Mouse (Mus musculus) activated CD4-positive, CD25-positive, alpha-beta regulatory T cell (primary cell): ENCODE data around the gene Oog1. TPM values are rescaled to one million over a fixed set of nuclear protein-coding genes. Genes with fewer than 3 reads are reported as not detected.

Experiments used
- polyA plus RNA-seq, 2 experiments: library from polyadenylated mRNA; unstranded; fragments of 100-300 nt; shearing (Covaris generic); gene quantifications; one replicate each; pipeline ENCODE4 v1.2.1; 2017

Oog1 gene
- polyA plus RNA-seq, result not detected

DNA sequence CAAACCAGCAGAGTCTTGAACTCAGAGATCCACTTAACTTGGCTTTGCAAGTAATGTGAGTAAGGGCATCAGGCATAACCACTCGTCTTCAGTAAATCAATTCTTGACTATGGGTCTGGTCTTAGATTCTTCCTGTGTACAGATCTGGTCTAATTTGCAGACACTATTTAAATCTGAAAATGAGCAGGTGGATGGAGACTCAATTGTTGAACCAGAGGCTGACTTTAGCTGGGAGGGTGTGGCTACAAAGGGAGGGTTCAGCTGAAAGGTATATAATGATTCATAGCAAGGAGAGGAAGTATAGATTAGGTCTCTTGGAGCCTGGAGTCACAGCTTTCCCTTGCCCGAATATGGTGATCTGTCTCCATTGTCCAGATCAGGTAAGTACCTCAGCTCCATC, at the start of gene Oog1:
Oog1 (plus strand) TSS at position 301 of the 400 bp plus-strand sequence.

GRCm38 (mm10) chr12:87618569-87618968, 16.1 kb downstream of the Oog1 start, which contains the start of gene Gm4027:
Gm4027 (plus strand) TSS chr12:87618869.

DNA sequence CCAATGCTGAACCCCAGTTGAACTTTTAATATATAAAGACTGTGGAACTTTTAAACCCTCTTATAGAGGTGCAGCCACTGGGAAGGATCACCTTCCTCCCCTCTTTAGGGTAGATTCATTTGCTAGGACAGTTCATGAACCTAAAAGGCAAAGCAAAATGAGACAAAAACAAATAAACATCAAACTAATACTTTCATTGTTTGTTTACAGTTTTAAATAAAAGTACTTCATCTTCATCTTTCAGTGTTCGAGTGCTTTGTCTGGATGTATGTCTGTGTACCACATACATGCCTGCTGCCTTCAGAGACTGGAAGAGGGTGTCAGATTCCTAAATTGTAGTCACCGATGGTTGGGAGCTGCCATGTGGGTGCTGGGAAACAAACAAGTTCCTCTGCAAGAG, 42.0 kb downstream of the Oog1 start, which contains the start of gene Gm16381:
Gm16381 (minus strand) TSS at position 101 of the 400 bp plus-strand sequence.

Other genes starting within 250 kb of the Oog1 start
- 100 to 1,000 TPM; 172 to 179 TPM for gene Sptlc2, start 214.3 kb upstream of the Oog1 start, polyA plus RNA-seq
- gene Slirp, start 158.8 kb upstream of the Oog1 start, polyA plus RNA-seq, result 10 to 100 TPM; 80.8 to 85.1 TPM
- 10 to 100 TPM; 58.9 to 80.6 TPM for gene Alkbh1, start 158.7 kb upstream of the Oog1 start, polyA plus RNA-seq
- gene Snw1, start 130.4 kb upstream of the Oog1 start, polyA plus RNA-seq, result 100 to 1,000 TPM; 186 to 207 TPM
- gene Gm5788, start 108.0 kb upstream of the Oog1 start, polyA plus RNA-seq, result under 1 TPM in 1 of 2 experiments, not detected in 1; 0.47 TPM
- not detected for gene Gm8300, start 88.4 kb upstream of the Oog1 start, polyA plus RNA-seq
- under 1 TPM in 1 of 2 experiments, not detected in 1; 0.32 TPM for gene Gm4027, start 16.2 kb downstream of the Oog1 start, polyA plus RNA-seq
- not detected for gene Gm16381, start 41.9 kb downstream of the Oog1 start, polyA plus RNA-seq
- under 1 TPM in 1 of 2 experiments, not detected in 1; 0.10 TPM for gene Gm21319, start 173.1 kb downstream of the Oog1 start, polyA plus RNA-seq
- under 1 TPM in 1 of 2 experiments, not detected in 1; 0.48 TPM for gene Gm21936, start 192.8 kb downstream of the Oog1 start, polyA plus RNA-seq
- not detected for gene BB287469, start 213.9 kb downstream of the Oog1 start, polyA plus RNA-seq
- gene Gm2001, start 239.7 kb downstream of the Oog1 start, polyA plus RNA-seq, result not detected